Mouse (Mus musculus) spleen, adult 12 weeks (tissue): ENCODE results near the gene Hrc.
A peak's percentile ranks its signal among the peaks of the same experiment; 100 is the strongest.

Experiments used
- DNase-seq: peaks from one replicate; pipeline ENCODE4 v3.0.0; 2022; ENCODE audit warnings: low spot score

Gene Hrc

DNA sequence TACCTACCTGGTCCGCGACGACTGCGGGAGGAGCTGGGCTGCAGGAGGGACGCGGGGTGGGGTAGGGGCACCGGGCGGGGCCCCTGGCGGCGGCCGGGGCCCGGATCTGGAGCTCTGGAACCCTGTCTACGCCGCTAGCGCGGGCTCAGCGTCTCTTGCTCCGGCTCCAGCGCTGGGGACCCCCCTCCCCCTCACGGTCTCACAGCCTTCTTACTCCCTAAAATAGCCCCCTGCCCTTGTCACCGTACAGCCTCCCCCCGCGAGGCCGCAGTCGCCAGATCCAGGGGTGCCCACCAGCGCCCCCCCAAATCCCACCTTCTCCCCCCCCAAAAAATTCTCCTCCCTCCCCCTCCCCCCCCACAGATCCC, 31.5 kb downstream of the Hrc start, which contains the start of gene Ppfia3:
Ppfia3 (minus strand) TSS at position 368 of the 368 bp plus-strand sequence.
- DNase-seq: no peak

- peak; percentile 94 for DNase-seq
These were observed 32.2 kb downstream of the Hrc start for GRCm38 (mm10) chr7:45367020-45367880.

DNA sequence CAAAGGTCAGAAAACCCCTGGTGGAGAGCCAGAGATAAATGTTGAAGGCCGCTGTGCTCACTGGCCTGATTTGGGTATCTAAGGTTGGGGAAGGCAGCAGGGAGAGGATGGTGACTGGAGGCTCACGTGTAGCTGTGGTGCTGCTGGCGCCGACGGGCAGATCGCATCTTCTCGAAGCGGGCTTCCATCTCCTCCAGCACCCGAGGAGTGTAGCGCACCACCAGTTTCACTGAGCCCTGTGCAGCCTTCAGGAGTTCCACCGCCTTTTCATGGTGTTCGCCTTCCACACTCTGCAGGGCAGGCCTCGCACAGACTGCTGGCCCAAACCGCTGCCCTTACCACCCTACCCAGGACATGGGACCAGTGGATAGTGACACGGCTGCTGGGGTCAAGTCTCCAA, 33.1 kb downstream of the Hrc start:
- DNase-seq: no peak

DNA sequence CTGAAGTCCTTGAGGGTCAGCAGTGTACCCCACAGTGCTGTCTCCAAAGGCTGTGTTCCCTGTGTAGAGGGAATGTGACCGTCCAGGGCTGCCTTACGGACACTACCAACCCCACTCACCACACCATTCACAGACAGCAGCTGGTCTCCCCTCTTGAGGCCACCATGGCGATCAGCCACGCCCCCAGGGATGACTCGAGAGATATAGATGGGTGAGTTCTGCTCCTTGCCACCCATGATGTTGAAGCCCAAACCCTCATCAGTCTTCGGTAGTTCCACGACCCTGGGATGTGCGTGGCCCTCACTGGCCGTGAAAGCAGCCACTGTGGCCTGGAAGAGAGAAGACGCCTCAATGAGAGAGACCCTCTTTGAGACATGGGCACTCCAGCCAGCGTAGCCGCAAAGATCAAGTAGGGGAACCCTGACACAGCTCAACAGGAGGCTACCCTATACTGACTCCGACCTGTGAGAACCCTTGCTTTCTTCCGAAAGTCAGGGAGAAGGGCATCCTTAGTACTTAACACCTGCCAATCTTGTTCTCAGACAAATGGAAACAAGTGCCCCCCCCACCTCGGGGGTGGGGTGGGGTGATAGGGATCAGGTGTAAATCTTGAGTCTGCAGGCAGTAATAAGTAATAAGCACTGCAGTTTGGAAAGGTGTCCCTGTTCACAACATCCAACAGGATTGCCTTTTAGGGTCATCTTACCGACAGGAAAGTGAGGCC, 34.1 kb downstream of the Hrc start:
- no peak for DNase-seq

- no peak for DNase-seq
These were observed 34.9 kb downstream of the Hrc start for GRCm38 (mm10) chr7:45369836-45370474.

- DNase-seq: peak; percentile 76
These were observed 35.6 kb downstream of the Hrc start, which contains the start of gene Lin7b for GRCm38 (mm10) chr7:45370475-45371311. Gene Lin7b (minus strand): TSS chr7:45370583.

DNA sequence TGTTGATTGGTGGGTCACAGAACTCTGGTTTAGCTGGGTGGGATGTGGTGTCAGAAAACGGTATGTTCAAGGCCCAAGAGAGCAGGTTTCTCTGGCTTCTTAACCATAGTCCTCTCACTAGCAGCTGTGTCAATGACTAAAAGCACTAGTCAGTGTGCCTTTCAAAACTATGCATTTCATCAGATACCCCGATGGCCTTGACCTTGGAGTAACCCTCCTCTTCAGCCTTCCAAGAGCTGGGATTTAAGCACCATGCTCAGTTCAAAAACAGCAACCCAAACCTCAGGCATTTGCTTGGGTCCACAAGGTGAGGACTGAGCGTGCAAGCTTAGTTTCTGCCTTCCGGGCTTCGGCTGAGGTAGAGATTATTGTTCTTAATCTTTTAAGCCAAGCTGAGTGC, 37.3 kb downstream of the Hrc start:
- DNase-seq: no peak

DNA sequence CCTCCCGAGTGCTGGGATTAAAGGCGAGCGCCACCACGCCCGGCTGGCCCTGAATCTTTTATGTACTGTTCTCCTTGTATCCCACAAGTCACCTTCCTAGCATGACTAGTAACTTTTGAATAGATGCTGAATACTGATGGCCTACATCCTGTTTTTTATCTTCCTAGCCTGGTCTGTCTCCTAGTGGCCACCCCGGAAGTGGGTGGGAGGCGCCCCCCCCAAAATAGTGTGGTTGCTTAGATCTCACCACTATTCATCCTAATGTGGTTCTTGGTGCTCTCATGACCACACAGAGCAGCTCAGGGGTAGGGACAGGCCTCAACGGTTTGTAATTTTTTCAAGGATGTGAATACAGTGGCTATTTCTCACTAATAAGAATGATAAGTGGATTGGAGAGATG, 39.5 kb downstream of the Hrc start:
- DNase-seq: no peak

DNA sequence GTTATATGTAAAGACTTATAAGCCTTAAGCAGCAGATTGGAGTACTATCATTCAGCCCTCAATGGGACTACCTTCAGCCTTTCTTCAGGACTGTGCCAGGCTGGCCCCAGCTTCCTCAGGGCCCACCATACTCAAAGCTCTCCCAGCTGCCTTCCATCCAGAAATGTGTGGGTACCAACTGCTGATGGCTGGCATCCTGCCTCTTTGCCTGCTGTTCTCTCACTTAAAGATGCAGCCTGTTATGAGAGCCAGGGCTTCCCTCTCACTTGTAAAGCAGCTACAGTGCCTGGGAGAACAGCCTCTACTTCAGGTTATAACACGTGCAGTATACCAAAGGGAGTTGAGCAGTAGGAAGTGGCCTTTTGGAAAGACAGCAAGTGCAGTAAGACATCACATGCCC, 41.0 kb downstream of the Hrc start:
- DNase-seq: no peak

- no peak for DNase-seq
These were observed 51.0 kb downstream of the Hrc start for GRCm38 (mm10) chr7:45386077-45386476.
